Mouse (Mus musculus) limb, embryonic 15.5 days (tissue): ENCODE results near the gene Ndufa7. TPM values are rescaled to one million over a fixed set of nuclear protein-coding genes. Genes with fewer than 3 reads are reported as not detected.

Experiments used
- ATAC-seq: fragments of 200-750 bp; cut with Nextera tagmentation; 2 replicates; pipeline ENCODE4 v1.8.0; 2017; ENCODE audit warnings: low read depth, moderate TSS enrichment; ENCODE audit not compliant: insufficient number of reproducible peaks, low FRiP score, low TSS enrichment
- H3K27ac ChIP-seq: fragments of 300-500 bp; sonication (generic); 2 replicates; pipeline ENCODE4 v1.5.1; 2015; ENCODE audit warnings: moderate library complexity, mild to moderate bottlenecking, inconsistent platforms
- H3K27me3 ChIP-seq: fragments of 300-500 bp; sonication (generic); 2 replicates; pipeline ENCODE4 v1.6.1; 2015; ENCODE audit warnings: inconsistent platforms
- H3K36me3 ChIP-seq: fragments of 300-500 bp; sonication (generic); 2 replicates; pipeline ENCODE4 v1.6.1; 2015; ENCODE audit warnings: inconsistent platforms
- H3K4me1 ChIP-seq: fragments of 300-500 bp; sonication (generic); 2 replicates; pipeline ENCODE4 v1.6.1; 2015; ENCODE audit warnings: inconsistent platforms
- H3K4me2 ChIP-seq: fragments of 300-500 bp; sonication (generic); 2 replicates; pipeline ENCODE4 v1.6.1; 2015; ENCODE audit warnings: mild to moderate bottlenecking, inconsistent platforms
- H3K4me3 ChIP-seq: fragments of 300-500 bp; sonication (generic); 2 replicates; pipeline ENCODE4 v1.5.1; 2015; ENCODE audit warnings: mild to moderate bottlenecking, inconsistent platforms
- H3K9ac ChIP-seq: fragments of 300-500 bp; sonication (generic); 2 replicates; pipeline ENCODE4 v1.6.1; 2015; ENCODE audit warnings: inconsistent platforms
- H3K9me3 ChIP-seq: fragments of 300-500 bp; sonication (generic); 2 replicates; pipeline ENCODE4 v1.6.1; 2016; ENCODE audit warnings: inconsistent platforms
- WGBS: fragments of 180-500 bp; shearing (Covaris S2); methylation state at CpG from one replicate; pipeline ENCODE4 v1.1.7; 2015; 5-methylcytosine and 5-hydroxymethylcytosine counted together
- polyA plus RNA-seq: library from polyadenylated mRNA; unstranded; fragments of >200 nt; fragmentation: Nextera tagmentation; extraction: Ambion mirVana; gene quantifications from 2 replicates; pipeline ENCODE4 v1.2.1, GENCODE M21; 2015

Ndufa7 gene
- polyA plus RNA-seq, 1 experiment from 2014 or later = 428 TPM

DNA sequence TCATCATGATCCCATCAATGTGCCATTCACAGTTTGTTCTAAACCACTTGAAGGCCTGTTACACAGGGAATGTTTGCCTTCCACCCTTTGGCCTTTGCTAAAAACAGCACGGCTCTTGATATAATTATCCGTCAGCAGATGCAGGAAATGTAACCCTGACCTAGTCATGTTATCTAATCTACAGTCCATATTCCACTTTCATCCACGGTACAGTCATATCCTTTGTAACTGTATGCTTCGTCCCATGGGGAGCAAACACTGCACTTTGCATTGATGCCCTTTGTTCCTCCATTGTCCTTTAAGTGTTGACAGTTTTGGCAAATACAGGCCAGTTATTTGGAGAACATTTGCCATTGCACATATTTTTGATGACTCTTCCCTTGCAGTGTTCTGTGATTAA, 35.6 kb upstream of the Ndufa7 start:
- 71% methylated on average over 4 of the region's 4 CpGs for whole genome bisulfite sequencing
- H3K4me3 ChIP-seq = no peak overlapping the region
- no peaks in the 10 kb centered on the region for H3K4me1 ChIP-seq
- no peak overlapping the region for H3K27ac ChIP-seq
- no peaks in the 10 kb centered on the region for H3K27me3 ChIP-seq
- ATAC-seq = no peak
- H3K9ac ChIP-seq = no peak overlapping the region
- H3K9me3 ChIP-seq = no peaks in the 10 kb centered on the region
- no peaks in the 10 kb centered on the region for H3K36me3 ChIP-seq
- no peak overlapping the region for H3K4me2 ChIP-seq

DNA sequence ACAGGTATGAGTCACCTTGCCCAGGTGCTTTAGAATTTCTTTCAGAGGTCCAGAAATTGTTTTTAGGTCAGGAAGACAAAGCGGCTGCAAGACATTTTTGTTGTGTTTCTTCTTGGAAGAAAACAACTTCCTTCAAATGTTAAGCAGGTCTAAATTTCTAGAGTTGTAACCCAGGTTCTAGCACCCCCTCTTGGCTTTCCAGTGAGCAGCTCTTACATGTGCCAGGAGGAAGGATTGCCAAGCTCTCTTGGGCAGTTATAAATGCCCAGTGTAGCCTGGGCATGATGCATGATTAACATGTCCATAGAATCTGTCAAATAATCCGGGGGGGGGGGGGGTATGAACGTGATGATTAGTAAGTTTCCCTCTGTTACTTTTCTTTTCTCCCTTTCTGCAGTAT, 26.1 kb upstream of the Ndufa7 start:
- H3K9me3 ChIP-seq = no peaks in the 10 kb centered on the region
- H3K9ac ChIP-seq = no peak overlapping the region
- no peaks in the 10 kb centered on the region for H3K27me3 ChIP-seq
- ATAC-seq = no peak
- no peak overlapping the region for H3K4me2 ChIP-seq
- H3K27ac ChIP-seq = no peak overlapping the region
- H3K4me1 ChIP-seq = no peaks in the 10 kb centered on the region
- WGBS = 42% methylated on average over 3 of the region's 3 CpGs
- H3K4me3 ChIP-seq = no peak overlapping the region
- H3K36me3 ChIP-seq = no peaks in the 10 kb centered on the region

DNA sequence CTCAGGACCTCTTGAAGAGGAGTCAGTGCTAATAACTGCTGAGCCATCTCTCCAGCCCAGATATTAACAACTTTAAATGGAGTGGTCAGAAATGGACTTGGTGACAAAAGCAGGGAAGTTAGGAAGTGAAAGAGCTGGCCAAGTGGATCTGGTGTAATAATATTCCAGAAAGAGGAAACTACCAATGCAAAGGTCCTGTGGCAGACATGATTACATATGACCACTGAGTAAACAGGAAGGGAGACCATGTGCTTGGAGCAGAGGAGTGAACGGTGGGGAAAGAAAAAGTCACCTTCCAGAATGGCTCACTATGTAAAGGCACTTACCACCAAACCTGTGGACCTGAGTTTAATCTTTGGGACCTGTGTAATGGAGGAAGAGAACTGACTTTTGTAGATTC, 25.1 kb upstream of the Ndufa7 start:
- H3K4me3 ChIP-seq = no peak overlapping the region
- no peak overlapping the region for H3K27ac ChIP-seq
- no peaks in the 10 kb centered on the region for H3K4me1 ChIP-seq
- ATAC-seq = no peak
- H3K27me3 ChIP-seq = no peaks in the 10 kb centered on the region
- H3K36me3 ChIP-seq = no peaks in the 10 kb centered on the region
- no peak overlapping the region for H3K4me2 ChIP-seq
- no peaks in the 10 kb centered on the region for H3K9me3 ChIP-seq
- H3K9ac ChIP-seq = no peak overlapping the region
- WGBS = 53% methylated on average over 1 of the region's 1 CpGs

DNA sequence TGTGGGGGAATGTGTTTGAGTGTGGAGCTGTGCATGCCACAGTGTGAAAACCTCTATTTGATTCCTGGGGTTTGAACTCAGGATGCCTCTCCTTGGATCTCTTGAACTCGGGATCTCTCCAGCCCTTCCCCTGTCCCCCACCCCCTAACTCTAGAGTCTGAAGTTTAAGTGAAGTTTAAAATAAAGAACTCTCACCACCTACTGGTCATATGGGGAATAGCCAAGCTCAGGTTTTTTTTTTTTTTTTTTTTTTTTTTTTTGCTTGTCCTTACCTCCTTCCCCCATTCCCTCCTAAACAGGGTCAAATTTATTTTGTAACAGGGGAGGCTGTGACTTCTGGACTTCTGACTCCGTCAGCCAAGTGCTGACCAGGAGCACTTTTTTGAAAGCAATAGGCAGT, 22.2 kb upstream of the Ndufa7 start:
- 2% methylated on average over 2 of the region's 2 CpGs for WGBS
- Histone ChIP-seq H3K9ac (no peak overlapping the region), H3K4me2 (no peak overlapping the region), H3K4me1 (no peaks in the 10 kb centered on the region), H3K4me3 (no peak overlapping the region), H3K9me3 (no peaks in the 10 kb centered on the region), H3K27ac (no peak overlapping the region), H3K27me3 (no peaks in the 10 kb centered on the region), H3K36me3 (no peaks in the 10 kb centered on the region)
- ATAC-seq = no peak

DNA sequence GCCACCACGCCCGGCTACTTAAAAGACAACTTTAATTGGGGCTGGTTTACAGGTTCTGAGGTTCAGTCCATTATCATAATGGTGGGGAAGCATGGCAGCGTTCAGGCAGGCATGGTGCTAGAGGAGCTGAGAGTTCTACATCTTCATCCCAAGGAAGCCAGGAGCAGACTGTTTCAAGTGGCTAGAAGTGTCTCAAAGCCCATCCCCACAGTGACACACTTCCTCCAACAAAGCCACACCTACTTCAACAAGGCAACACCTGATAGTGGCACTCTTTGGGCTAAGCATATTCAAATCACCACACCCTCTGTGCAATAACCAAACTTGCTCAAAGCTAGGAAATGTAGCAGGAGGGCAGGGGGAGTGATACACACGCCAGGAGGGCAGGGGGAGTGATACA, 20.2 kb upstream of the Ndufa7 start:
- Histone ChIP-seq H3K4me2 (no peak overlapping the region), H3K4me3 (no peak overlapping the region), H3K9ac (no peak overlapping the region), H3K4me1 (no peaks in the 10 kb centered on the region), H3K27me3 (no peaks in the 10 kb centered on the region), H3K27ac (no peak overlapping the region), H3K36me3 (no peaks in the 10 kb centered on the region), H3K9me3 (no peaks in the 10 kb centered on the region)
- no peak for ATAC-seq
- WGBS = 50% methylated on average over 4 of the region's 4 CpGs

DNA sequence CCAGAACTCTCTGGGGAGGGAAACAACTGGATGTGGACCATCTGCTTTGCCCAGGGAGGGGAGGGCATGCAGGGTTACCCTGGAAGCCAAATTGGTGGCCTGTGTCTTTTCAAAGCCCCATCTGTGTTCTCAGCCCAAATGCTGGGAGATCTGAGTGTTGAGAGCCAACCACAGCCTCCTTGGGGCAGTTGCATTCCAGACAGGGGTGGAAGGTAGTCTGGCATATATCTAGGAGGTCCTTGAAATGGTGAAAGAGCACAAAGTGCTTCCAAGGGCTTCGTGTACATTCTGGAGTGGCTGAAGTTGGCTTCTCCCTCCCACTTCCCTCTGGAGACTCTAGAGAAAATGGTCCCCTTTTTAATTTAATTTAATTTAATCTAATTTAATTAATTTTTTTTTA, 19.6 kb upstream of the Ndufa7 start:
- Histone ChIP-seq H3K9me3 (no peaks in the 10 kb centered on the region), H3K36me3 (no peaks in the 10 kb centered on the region), H3K9ac (no peak overlapping the region), H3K4me2 (no peak overlapping the region), H3K27ac (no peak overlapping the region), H3K27me3 (no peaks in the 10 kb centered on the region), H3K4me1 (no peaks in the 10 kb centered on the region), H3K4me3 (no peak overlapping the region)
- WGBS = 54% methylated on average over 1 of the region's 1 CpGs
- ATAC-seq = no peak

DNA sequence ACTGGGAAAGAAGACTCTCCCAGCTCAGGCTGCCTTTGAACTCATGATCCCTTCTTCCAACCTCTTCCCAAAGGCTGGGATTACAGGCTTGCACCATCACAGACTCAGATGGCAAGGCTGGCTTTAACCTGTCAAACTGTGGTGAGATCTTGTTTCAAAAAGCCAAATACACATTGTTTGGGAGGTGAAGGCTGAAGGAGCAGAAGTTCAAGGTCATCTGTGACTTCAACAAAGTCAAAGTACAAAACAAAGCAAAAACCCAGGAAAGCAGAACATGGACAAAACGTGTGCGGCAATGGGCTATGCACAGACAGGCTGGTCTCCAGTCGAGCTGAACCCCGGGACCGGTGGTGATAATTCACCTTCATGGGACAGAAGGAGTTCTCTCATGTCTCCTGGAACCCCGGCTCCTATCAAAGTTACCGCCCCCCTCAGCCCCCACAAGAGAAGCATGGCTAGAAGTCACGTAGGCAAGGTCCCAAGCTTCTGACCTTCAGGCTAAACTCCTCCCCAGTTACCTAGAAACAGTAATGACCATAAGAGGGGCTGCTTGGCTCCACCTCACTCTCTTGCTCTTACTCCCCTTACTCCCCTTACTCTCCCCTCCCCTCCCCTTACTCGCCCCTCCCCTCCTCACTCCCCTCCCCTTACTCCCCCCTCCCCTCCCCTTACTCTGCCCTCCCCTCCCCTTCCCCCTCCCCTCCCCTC, 17.0 kb upstream of the Ndufa7 start:
- Histone ChIP-seq H3K4me2 (no peak overlapping the region), H3K9ac (no peak overlapping the region), H3K4me3 (no peak overlapping the region), H3K27me3 (peaks cover 5% of the 10 kb centered on the region; the same call in 1 of the 2 replicates), H3K36me3 (no peaks in the 10 kb centered on the region), H3K9me3 (no peaks in the 10 kb centered on the region), H3K27ac (no peak overlapping the region), H3K4me1 (peaks cover 9% of the 10 kb centered on the region)
- ATAC-seq = no peak
- 59% methylated on average over 8 of the region's 9 CpGs for WGBS

DNA sequence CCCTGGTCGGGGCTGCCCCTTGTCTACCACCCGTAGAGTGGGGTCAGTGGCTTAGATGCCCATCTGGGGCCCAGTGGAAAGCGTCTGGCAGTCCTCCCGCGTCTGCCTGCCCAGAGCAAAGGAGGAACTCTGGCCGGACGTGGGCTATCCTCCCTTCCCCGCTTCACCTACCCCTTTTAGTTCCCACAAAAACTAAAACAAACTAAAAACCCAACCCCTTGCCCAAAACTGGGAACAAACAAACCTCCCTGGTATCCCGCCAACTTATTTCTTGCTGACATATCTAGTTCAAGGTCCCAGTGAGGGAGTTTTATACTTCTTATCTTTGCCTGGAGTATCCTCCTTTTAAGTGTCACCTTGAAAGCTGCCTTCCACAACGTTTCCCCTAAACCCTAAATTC, 16.2 kb upstream of the Ndufa7 start:
- no peak overlapping the region for H3K9ac ChIP-seq
- H3K4me2 ChIP-seq = no peak overlapping the region
- ATAC-seq = no peak
- H3K27me3 ChIP-seq = peaks cover 5% of the 10 kb centered on the region; the same call in 1 of the 2 replicates
- WGBS = 29% methylated on average over 10 of the region's 10 CpGs
- H3K27ac ChIP-seq = no peak overlapping the region
- peaks cover 9% of the 10 kb centered on the region for H3K4me1 ChIP-seq
- H3K36me3 ChIP-seq = no peaks in the 10 kb centered on the region
- H3K4me3 ChIP-seq = no peak overlapping the region
- H3K9me3 ChIP-seq = no peaks in the 10 kb centered on the region

DNA sequence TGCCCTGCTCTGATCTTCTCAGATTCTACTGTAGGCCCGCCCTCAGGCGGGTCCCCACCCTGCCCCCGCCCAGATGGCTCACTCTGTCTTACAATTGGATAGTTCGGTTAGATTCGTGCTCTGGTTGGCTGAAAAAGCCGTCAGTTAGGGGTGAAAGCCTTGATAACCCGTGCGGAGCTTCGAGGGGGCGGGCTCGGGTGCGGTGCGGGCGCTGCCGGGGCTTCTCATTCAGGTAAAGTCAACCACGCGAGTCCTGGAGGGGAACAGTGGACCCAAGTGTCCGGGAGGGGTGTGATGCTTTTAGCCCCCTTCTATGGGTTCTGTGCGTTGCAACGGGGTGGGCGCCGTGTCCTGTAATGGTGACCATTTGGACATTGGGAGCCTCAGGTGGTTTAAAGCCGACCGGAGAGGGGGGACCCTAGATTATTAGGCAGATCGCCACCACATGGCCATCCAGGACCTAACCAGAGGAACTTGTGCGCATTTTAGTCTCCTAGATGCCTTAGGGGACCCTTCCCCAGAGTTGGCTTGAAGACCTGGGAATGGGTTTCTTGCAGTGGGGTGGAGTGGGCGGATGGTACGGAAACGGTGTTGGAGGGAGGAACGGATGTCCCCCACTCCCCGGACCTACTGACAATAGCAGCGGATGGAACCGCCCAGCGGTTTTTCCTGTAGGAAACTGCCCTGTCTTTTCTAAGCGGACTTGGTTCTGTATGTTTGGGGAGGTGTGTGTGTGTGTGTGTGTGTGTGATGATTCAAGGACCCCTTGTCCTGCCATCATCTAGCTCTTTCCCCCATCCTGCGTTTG, 13.8 kb upstream of the Ndufa7 start, which contains the start of gene Kank3:
Gene Kank3, plus strand, starts transcription at position 186 of the 808 bp plus-strand sequence.
- ATAC-seq = peak; percentile 95
- Histone ChIP-seq H3K4me3 (peak within 1 kb of the TSS; percentile 51), H3K27ac (peak within 1 kb of the TSS; percentile 44; the same call in 1 of the 2 replicates), H3K9ac (peak within 1 kb of the TSS; percentile 37), H3K27me3 (peaks cover 5% of the 10 kb centered on the region; the same call in 1 of the 2 replicates), H3K9me3 (no peaks in the 10 kb centered on the region), H3K4me1 (peaks cover 9% of the 10 kb centered on the region), H3K36me3 (no peaks in the 10 kb centered on the region), H3K4me2 (peak within 1 kb of the TSS; percentile 90)
- WGBS = under 1% methylated on average over 36 of the region's 36 CpGs

DNA sequence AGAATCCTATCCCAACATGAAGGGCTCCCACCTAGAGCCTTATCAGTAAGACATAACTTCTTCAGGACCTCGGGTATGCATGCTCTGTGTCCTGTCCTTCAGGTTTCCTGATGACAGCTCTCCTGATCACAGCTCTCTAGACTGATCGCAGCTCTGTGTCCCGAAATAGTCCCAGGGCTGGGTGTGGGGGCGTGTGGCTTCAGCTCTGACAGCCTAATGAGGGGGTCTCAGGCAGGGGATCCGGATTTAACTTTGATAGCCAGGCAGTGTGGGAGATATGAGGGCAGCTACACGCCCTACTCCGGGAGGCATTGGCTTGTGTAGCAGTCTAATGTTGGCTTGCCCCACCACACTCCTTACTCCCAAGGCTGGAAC, 13.2 kb upstream of the Ndufa7 start:
- Histone ChIP-seq H3K27ac (peak overlapping the region; percentile 44; the same call in 1 of the 2 replicates), H3K9me3 (no peaks in the 10 kb centered on the region), H3K9ac (no peak overlapping the region), H3K4me2 (peak overlapping the region; percentile 90), H3K4me3 (peak overlapping the region; percentile 51), H3K36me3 (no peaks in the 10 kb centered on the region), H3K4me1 (peaks cover 9% of the 10 kb centered on the region), H3K27me3 (peaks cover 5% of the 10 kb centered on the region; the same call in 1 of the 2 replicates)
- WGBS = 19% methylated on average over 7 of the region's 7 CpGs
- ATAC-seq = no peak

DNA sequence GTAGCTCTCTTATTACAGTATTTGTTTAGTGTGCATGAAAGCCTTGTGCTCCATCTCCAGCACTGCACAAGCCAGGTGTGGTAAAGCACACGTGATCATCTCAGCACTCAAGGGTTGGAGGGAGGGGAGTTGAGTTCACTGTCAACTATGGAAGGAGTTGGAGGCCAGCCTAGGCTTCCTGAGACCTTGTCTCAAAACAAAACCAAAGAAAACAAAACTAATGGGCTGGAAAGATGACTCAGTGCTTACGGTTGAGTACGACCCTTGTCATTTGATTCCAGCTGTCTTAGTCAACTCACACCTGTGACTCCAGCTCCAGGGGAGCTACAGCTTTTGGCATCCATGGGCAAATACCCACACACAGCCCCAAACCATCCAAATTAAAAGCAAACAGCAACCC, 11.9 kb upstream of the Ndufa7 start:
- no peak overlapping the region for H3K4me2 ChIP-seq
- WGBS = 59% methylated on average over 3 of the region's 3 CpGs
- ATAC-seq = no peak
- H3K27ac ChIP-seq = no peak overlapping the region
- no peaks in the 10 kb centered on the region for H3K36me3 ChIP-seq
- no peak overlapping the region for H3K4me3 ChIP-seq
- peaks cover 5% of the 10 kb centered on the region; the same call in 1 of the 2 replicates for H3K27me3 ChIP-seq
- no peaks in the 10 kb centered on the region for H3K9me3 ChIP-seq
- H3K9ac ChIP-seq = no peak overlapping the region
- peaks cover 17% of the 10 kb centered on the region for H3K4me1 ChIP-seq

DNA sequence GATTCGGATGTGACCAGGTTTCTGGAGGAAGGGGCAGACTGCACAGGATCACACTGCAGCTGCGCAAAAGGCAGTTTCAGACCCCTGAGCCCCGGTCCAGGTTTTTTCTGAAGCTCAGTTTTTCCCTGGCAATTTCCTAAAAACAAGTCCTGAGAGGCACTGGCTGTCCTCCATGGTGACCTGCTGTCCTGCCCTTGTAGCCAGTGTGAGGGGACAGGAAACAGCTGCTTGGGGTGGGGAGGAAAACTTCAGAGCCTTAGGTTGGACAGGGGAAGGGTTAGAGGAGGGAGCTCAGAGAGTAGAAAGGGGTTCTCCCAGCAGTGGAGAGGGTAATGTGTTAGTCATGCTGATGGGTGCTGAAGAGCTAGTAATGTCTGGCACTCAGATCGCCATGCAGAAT, 11.4 kb upstream of the Ndufa7 start:
- Histone ChIP-seq H3K4me2 (no peak overlapping the region), H3K9me3 (no peaks in the 10 kb centered on the region), H3K27me3 (peaks cover 5% of the 10 kb centered on the region; the same call in 1 of the 2 replicates), H3K4me3 (no peak overlapping the region), H3K4me1 (peaks cover 21% of the 10 kb centered on the region), H3K36me3 (no peaks in the 10 kb centered on the region), H3K27ac (no peak overlapping the region), H3K9ac (no peak overlapping the region)
- no peak for ATAC-seq
- WGBS = 64% methylated on average over 4 of the region's 4 CpGs
